Mouse (Mus musculus) gastrocnemius, postnatal 36 days (tissue): ENCODE data around the gene Olfr1016. TPM values are rescaled to one million over a fixed set of nuclear protein-coding genes. Genes with fewer than 3 reads are reported as not detected.

Source experiments
- DNase-seq, 2 experiments: peaks; one replicate each; pipeline ENCODE4 v3.0.0; 2022
- intact Hi-C: fragments of 180-260 bp; cut with DNase I; formaldehyde crosslinking; loops from one replicate; pipeline ENCODE4 v1.15.1; 2025
- long read RNA-seq, 2 experiments: library from polyadenylated mRNA; stranded (forward); transcript quantifications; one replicate each; pipeline ENCODE4 v2.0.0; 2021
- total RNA-seq, 2 experiments: library from RNA; stranded (reverse); gene quantifications; 2 replicates each; pipeline ENCODE4 v1.2.3; 2021

Gene Olfr1016
- total RNA-seq = not detected
- long read RNA-seq, experiment 1 = 0 reads
- long read RNA-seq, experiment 2 = 0 reads

DNA sequence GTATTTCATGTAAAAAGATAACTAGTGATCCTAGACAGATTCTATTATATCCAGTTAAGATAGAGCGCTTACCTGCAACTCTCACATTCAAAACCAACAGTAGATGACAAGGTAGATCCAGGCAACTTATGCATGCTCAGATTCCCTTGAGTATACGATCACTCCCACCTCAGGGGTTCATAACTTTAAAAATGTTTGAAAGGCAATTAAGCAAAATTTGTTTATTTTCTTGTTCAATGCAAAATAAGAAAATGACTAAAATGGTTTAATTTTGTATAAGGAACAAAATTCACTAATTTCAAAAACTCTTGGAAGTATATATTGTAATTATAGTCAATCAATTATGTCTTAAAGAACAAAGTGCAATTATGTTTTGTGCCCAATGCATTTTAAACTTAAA, at the start of gene Olfr1016:
TSS of gene Olfr1016 (minus strand) at position 101 of the 400 bp plus-strand sequence.
- DNase-seq = no peak
- intact Hi-C loops = no loop called here

DNA sequence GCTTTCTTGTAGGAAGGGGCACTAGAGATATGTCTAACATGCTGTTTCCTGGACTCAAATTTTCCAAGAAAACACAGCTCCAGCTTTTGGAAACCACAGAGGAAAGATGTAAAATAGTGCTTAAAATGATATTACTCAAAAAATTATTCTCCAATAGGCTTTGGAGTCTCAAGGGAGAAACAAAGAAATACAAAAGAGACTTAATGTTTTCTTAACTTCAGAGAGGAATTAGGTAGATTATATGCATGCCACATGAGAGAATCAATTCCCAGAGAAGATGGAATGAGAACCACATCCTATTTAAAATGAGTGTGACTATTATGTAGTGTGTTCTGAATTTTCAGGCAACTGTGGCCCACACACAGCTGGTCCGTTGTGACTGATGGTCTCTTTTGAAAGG, 44.4 kb upstream of the Olfr1016 start, which contains the start of gene Olfr1020:
TSS of gene Olfr1020 (plus strand) at position 301 of the 400 bp plus-strand sequence.
- no peak for DNase-seq
- intact Hi-C loops = no loop called here

DNA sequence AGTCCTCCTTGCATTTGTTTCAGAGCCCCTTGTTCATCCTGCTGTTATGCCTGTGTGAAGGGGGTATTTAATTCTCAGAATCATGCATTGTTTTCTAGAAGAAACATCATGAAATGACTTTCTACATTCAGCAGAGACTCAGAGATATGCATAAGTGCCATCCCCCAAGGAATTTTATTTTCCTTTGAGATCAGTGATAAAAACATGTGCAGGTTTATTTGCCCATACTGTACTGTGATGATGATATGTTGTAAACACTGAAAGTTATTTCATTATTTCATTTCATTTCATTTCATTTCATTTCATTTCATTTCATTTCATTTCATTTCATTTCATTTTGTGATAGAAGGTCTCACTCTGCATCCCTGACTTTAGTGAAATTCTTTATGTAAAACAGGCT, 43.0 kb upstream of the Olfr1016 start, which contains the start of gene Olfr1019:
TSS of gene Olfr1019 (minus strand) at position 101 of the 400 bp plus-strand sequence.
- intact Hi-C loops = no loop called here
- DNase-seq = no peak

DNA sequence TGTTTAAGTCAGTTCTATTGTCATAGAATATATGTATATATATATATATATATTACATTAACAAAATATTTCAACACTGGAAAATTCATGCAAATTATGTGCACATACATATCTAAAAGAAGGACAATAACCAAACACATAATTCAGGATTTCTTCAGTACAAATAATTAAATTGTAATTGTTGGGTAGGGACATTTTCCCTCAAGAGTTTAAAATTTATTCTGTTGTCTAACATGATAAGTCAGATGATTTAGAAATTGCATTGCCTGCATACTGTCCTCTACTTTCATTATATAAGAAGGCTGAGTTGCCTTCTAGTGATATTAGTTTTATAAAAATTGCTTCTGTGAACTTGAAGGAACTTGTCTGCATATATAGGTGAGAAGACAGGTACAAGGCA, 15.8 kb upstream of the Olfr1016 start, which contains the start of gene Olfr1018:
TSS of gene Olfr1018 (plus strand) at position 301 of the 400 bp plus-strand sequence.
- DNase-seq = no peak
- intact Hi-C loops = no loop called here

DNA sequence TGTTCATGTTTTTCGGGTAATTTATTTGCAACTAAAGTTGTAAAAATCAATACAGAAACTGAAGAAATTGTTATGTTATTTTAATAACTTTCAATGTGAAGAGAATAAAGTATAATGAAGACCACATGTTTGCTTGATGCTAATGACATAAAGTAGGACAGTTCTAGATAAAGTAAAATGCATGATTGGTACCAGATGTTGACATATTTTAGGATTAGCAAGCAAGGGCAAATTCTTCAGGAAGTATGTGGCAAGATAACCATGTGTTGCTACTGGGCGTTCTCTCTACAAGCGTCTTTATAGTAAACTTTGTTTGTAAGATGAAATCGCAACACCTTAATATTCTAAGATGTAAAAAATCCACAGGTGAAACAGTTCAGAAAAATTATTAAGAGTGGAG, 2.2 kb upstream of the Olfr1016 start:
- intact Hi-C loops = no loop called here
- DNase-seq = no peak

DNA sequence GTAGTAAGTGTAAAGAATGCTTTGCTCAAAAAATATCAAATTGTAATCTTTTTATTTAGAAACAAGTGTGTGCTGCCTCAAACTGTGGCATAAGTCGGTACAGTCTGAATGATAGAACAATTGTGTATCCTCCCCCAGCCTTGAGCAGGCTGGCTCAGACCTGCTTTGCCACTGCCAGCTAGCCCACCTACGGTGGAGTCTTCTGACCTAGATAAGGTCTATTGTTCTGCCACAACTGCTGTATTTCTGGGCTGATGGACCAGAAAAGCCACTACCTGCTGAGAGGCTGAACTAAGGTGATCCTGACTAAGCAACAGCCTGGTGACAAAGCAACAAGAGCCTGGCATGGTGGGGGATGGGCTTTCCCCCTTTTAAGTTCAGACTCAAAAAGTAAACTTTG, 10.0 kb downstream of the Olfr1016 start:
- intact Hi-C loops = no loop called here
- DNase-seq = no peak

DNA sequence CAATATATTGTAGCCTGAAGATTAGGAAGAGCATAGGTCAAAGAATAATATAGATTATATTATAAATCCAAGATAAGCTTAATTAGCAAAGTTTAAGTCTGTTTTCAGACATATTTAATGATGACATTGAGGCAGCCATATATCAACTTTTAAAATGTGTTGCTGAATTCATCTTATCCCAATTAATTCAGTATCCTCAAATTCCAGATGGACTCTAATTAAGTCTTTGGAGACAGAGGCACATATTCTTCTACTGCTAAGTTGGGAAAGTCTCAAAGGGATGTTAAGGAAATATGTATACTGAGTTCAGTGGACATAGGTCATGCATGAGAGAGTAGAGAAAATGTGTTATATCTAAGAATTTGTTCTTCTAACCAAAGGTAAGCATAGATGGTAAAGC, 20.6 kb downstream of the Olfr1016 start, which contains the start of gene Olfr1015:
TSS of gene Olfr1015 (plus strand) at position 301 of the 400 bp plus-strand sequence.
- no peak for DNase-seq
- intact Hi-C loops = no loop called here

DNA sequence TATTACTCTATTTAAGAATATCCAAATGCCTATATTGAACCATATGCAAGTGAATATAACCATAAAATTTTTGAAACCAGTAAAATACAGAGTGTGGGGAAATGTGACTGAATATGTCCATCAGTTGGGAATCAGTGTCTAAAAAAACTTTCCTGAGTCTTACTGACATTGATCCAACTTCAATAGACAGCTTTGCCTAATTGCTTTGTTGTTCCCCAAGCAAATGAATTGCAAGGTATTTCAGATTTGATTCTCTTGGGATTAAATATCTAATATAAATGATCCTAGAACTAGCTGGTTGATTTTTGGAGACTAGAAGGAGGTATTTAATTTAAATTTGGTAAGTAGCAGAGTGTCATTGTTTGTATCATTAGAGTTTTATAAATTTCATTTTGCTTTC, 29.9 kb downstream of the Olfr1016 start, which contains the start of gene Olfr1014:
TSS of gene Olfr1014 (plus strand) at position 301 of the 400 bp plus-strand sequence.
- DNase-seq = no peak
- intact Hi-C loops = no loop called here

DNA sequence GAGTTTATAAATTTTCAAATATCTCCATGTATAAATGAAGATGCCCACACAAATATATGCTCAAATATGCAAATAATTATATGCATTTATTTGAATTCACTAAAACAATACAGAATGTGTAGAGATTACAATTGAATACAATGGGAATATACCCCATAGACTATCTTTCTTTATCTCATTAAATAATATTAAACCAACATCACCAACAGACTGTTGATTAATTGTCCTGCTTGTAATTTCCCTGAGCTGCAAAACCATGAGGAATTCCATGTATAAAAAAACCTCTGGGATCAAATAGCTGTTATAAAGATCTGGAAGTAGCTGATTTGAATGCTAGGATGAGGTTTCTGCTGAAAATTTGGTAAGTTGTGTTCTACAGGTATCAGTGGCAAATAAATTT, 35.5 kb downstream of the Olfr1016 start, which contains the start of gene Olfr1013:
TSS of gene Olfr1013 (plus strand) at position 301 of the 400 bp plus-strand sequence.
- DNase-seq = no peak
- intact Hi-C loops = no loop called here

DNA sequence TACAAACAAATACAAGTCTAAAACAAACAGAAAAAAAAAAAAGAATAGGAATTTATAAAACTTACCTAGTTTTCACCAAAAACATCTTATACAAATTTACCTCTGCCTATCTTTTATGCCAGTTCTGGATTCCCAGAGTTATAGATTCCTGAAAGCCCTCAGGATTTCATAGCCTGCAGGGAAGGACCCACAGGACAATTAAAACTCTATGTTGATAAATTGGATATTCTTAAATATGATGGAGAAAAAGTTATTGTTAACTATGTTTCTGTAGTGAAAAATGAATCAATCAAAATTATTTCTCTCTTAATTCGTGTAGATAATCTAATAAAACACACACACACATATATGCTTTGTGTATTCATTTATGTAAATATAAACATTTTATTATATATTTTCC, 39.7 kb downstream of the Olfr1016 start, which contains the start of gene Olfr1012:
TSS of gene Olfr1012 (minus strand) at position 101 of the 400 bp plus-strand sequence.
- DNase-seq = no peak
- intact Hi-C loops = no loop called here

DNA sequence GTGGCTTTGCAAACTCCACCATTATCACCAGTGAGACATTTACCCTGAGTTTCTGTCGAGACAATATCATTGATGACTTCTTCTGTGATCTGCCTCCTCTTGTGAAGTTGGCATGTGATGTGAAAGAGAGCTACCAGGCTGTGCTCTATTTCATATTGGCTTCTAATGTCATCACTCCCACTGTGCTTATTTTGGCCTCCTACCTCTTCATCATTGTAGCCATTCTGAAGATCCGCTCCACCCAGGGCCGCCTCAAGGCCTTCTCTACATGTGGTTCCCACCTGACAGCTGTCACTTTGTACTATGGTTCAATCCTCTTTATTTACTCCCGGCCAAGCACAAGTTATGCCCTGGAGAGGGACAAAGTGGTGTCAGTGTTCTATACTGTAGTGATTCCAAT, 48.5 kb downstream of the Olfr1016 start:
- DNase-seq = no peak
- intact Hi-C loops = no loop called here

Other genes starting within 250 kb of the Olfr1016 start
- not detected for gene Olfr996, start 223.3 kb downstream of the Olfr1016 start, total RNA-seq
- not detected for gene Olfr998, start 213.6 kb downstream of the Olfr1016 start, total RNA-seq
- not detected for gene Olfr1000, start 190.6 kb downstream of the Olfr1016 start, total RNA-seq
- gene Olfr1002, start 151.8 kb downstream of the Olfr1016 start, total RNA-seq = not detected
- gene Olfr154, start 138.1 kb downstream of the Olfr1016 start, total RNA-seq = not detected
- gene Olfr1006, start 123.8 kb downstream of the Olfr1016 start, total RNA-seq = not detected
- gene Olfr1008, start 113.1 kb downstream of the Olfr1016 start, total RNA-seq = not detected
- not detected for gene Olfr1009, start 87.1 kb downstream of the Olfr1016 start, total RNA-seq
- not detected for gene Olfr1012, start 39.8 kb downstream of the Olfr1016 start, total RNA-seq
- gene Olfr1013, start 35.4 kb downstream of the Olfr1016 start, total RNA-seq = not detected
- gene Olfr1014, start 29.8 kb downstream of the Olfr1016 start, total RNA-seq = not detected
- not detected for gene Olfr1015, start 20.5 kb downstream of the Olfr1016 start, total RNA-seq
- gene Olfr1018, start 15.9 kb upstream of the Olfr1016 start, total RNA-seq = not detected
- not detected for gene Olfr1019, start 42.9 kb upstream of the Olfr1016 start, total RNA-seq
- gene Olfr1020, start 44.5 kb upstream of the Olfr1016 start, total RNA-seq = not detected
- not detected for gene Olfr1022, start 66.0 kb upstream of the Olfr1016 start, total RNA-seq
- gene Olfr1023, start 83.1 kb upstream of the Olfr1016 start, total RNA-seq = not detected
- not detected for gene Olfr1024, start 102.5 kb upstream of the Olfr1016 start, total RNA-seq
- gene Olfr1025-ps1, start 112.6 kb upstream of the Olfr1016 start, total RNA-seq = not detected
- gene Olfr1026, start 119.0 kb upstream of the Olfr1016 start, total RNA-seq = not detected
- gene Olfr1028, start 147.9 kb upstream of the Olfr1016 start, total RNA-seq = not detected
- gene Olfr1029, start 171.4 kb upstream of the Olfr1016 start, total RNA-seq = not detected
- not detected for gene Olfr1030, start 176.7 kb upstream of the Olfr1016 start, total RNA-seq
- gene Olfr1031, start 187.8 kb upstream of the Olfr1016 start, total RNA-seq = not detected
- not detected for gene Olfr1032, start 203.0 kb upstream of the Olfr1016 start, total RNA-seq
- under 1 TPM in 1 of 2 experiments, not detected in 1; 0.08 TPM for gene Olfr1033, start 218.1 kb upstream of the Olfr1016 start, total RNA-seq
- not detected for gene Olfr1034, start 243.3 kb upstream of the Olfr1016 start, total RNA-seq